Mouse (Mus musculus) embryonic facial prominence, embryonic 10.5 days (tissue): Measurements from ENCODE around the gene Hcn1. TPM values are rescaled to one million over a fixed set of nuclear protein-coding genes. Genes with fewer than 3 reads are reported as not detected.

ENCODE experiments used
- DNase-seq: peaks from one replicate; pipeline ENCODE4 v3.0.0-alpha.2; 2017; ENCODE audit warnings: low spot score
- H3K27ac ChIP-seq: fragments of 300-500 bp; sonication (generic); replicated peaks from 2 replicates; pipeline ENCODE4 v1.5.1; 2016; ENCODE audit warnings: mild to moderate bottlenecking
- H3K27me3 ChIP-seq: fragments of 300-500 bp; sonication (generic); replicated peaks from 2 replicates; pipeline ENCODE4 v1.6.1; 2016; ENCODE audit warnings: low read depth, mild to moderate bottlenecking; ENCODE audit not compliant: poor library complexity, severe bottlenecking
- H3K36me3 ChIP-seq: fragments of 300-500 bp; sonication (generic); replicated peaks from 2 replicates; pipeline ENCODE4 v1.6.1; 2016; ENCODE audit warnings: mild to moderate bottlenecking, moderate library complexity
- H3K4me1 ChIP-seq: fragments of 300-500 bp; sonication (generic); 2 replicates; pipeline ENCODE4 v1.6.1; 2016
- H3K4me3 ChIP-seq: fragments of 300-500 bp; sonication (generic); 2 replicates; pipeline ENCODE4 v1.5.1; 2016; ENCODE audit warnings: mild to moderate bottlenecking, moderate library complexity
- H3K9me3 ChIP-seq: fragments of 300-500 bp; sonication (generic); 2 replicates; pipeline ENCODE4 v1.6.1; 2016; ENCODE audit warnings: mild to moderate bottlenecking
- WGBS: fragments of 180-500 bp; shearing (Covaris S2); methylation state at CpG from one replicate; pipeline ENCODE4 v1.1.7; 2016; 5-methylcytosine and 5-hydroxymethylcytosine counted together
- polyA plus RNA-seq: library from polyadenylated mRNA; unstranded; fragments of >200 nt; fragmentation: Nextera tagmentation; extraction: Ambion mirVana; gene quantifications from 2 replicates; pipeline ENCODE4 v1.2.1, GENCODE M21; 2016

Hcn1 gene
- polyA plus RNA-seq, 1 experiment from 2014 or later = 0.11 TPM

- Histone ChIP-seq H3K9me3 (no peaks in the 10 kb centered on the region), H3K36me3 (no peaks in the 10 kb centered on the region), H3K27ac (no peak overlapping the region), H3K4me3 (no peak overlapping the region), H3K27me3 (no peaks in the 10 kb centered on the region), H3K4me1 (no peaks in the 10 kb centered on the region)
- no peak for DNase-seq
- WGBS = 83% methylated on average over 1 of the region's 1 CpGs
Measured at GRCm38 (mm10) chr13:117938761-117939160, 336.6 kb downstream of the Hcn1 start.

DNA sequence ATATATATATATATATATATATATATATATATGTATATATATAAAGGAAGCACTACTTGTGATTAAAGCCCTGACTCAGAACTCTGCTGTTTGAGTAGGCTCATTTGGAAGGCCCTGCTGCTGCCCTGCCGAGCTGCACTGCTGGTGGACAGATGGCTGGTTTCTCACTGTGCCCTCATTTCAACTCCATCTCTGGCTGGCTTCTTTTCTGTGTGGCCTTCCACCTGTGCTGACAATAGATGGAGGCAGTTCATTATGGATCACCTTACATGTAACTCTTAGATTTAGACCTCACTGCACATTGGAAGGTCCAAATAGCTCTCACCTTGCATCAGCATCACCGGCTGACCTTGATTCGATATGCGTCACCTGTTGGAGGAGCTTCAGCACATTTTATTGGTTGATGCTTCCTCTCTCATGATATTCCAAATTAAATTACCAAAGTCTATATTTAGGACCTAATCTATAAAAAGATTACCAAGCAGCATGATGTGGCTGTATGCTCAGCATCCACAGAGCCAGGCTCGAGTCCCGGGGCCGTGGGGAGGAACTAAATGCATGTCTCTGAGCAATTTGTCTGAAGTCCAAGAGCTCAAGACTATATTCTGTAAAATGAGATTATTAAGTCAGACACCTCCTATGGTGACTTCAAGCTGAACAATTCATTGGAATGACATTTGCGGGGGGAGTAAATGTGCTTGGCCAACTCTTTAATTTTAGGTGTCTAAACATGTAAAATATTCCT lies 338.6 kb downstream of the Hcn1 start:
- no peak for DNase-seq
- Histone ChIP-seq H3K9me3 (no peaks in the 10 kb centered on the region), H3K27ac (no peak overlapping the region), H3K27me3 (no peaks in the 10 kb centered on the region), H3K36me3 (no peaks in the 10 kb centered on the region), H3K4me1 (no peaks in the 10 kb centered on the region), H3K4me3 (no peak overlapping the region)
- 91% methylated on average over 8 of the region's 8 CpGs for WGBS

- H3K4me1 ChIP-seq = no peaks in the 10 kb centered on the region
- no peak overlapping the region for H3K27ac ChIP-seq
- no peaks in the 10 kb centered on the region for H3K36me3 ChIP-seq
- no peaks in the 10 kb centered on the region for H3K27me3 ChIP-seq
- no peaks in the 10 kb centered on the region for H3K9me3 ChIP-seq
- H3K4me3 ChIP-seq = no peak overlapping the region
- WGBS = 88% methylated on average over 3 of the region's 3 CpGs
- DNase-seq = no peak
Measured at GRCm38 (mm10) chr13:117946843-117947242, 344.7 kb downstream of the Hcn1 start.

DNA sequence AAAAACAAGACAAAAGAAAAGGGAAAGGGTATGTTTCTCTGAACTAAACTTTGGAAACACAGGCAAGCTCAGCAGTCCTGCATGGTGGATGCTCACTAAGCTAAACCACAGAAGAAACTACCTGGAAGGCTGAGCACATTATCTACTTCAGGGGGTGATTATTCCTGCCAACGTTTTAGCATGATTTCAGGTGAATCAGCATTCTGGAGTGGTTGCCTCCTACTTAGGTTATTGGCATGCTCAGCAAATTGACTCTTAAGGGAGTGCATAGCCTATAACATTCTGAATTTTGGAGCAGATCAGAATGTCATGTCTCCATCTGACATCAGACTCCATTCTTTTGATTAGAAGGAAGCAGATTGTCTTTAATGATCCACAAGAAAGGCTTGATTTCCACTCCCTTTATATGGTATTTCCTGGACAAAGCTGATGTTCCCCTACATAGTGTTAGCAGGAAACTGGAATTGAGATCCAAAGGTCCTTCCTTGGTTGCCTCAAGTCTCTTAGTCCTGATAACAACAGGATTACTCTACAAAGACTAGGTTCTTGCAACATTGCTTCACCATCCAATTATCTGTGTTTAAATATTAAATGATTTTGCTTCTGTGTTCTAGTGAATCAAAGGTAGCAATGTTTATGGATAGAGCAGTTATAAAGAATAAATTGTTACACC lies 345.7 kb downstream of the Hcn1 start:
- WGBS = 66% methylated on average over 1 of the region's 1 CpGs
- Histone ChIP-seq H3K9me3 (no peaks in the 10 kb centered on the region), H3K27me3 (no peaks in the 10 kb centered on the region), H3K4me3 (no peak overlapping the region), H3K4me1 (no peaks in the 10 kb centered on the region), H3K27ac (no peak overlapping the region), H3K36me3 (no peaks in the 10 kb centered on the region)
- no peak for DNase-seq

DNA sequence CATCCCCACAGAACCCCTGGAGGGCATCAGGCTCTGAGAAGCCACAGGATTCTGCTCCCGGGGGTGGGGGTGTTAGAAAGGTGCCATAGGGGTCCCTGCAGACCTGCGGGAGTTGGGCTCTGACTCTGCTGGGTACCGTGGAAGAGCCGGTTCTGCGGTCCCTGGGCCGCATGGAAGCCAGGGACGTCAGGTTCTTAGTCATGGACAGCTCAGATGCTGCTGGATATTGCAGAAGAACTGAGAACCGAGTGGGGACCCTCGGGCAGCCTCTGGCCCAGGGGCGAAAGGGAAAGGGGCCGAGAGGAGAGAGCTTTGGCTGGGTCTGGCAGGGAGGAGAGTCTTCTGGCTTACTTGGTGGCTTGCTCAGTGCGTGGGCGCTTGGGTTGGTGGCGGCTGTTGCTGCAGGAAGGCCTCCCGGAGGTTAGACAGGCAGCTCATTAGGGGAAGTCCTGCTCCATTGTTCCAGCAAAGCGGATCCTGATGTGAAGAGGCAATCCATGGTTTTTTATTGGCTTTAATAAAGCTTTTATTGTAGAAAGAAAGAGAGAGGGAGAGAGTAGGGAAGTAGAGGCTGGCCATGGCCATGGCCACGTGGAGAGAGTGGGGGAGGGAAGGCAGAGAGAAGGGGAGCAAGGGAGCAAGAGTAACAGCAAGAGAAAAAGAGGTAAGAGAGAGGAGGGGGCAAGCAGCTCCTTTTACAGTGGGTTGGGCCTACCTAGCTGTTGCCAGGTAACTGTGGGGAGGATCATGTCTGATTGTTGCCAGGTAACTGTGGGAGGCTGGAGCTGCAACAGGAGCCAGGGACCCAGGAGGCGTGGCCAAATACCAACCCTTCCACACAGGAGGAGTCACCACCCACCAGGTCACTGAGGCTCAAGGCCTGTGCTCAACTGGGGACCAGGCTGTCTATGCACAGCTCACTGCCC lies 356.6 kb downstream of the Hcn1 start:
- peak; percentile 66 for DNase-seq
- Histone ChIP-seq H3K27ac (peak overlapping the region; percentile 61), H3K9me3 (no peaks in the 10 kb centered on the region), H3K4me3 (peak overlapping the region; percentile 48), H3K4me1 (peaks cover 12% of the 10 kb centered on the region; the same call in 1 of the 2 replicates), H3K27me3 (no peaks in the 10 kb centered on the region), H3K36me3 (no peaks in the 10 kb centered on the region)
- 10% methylated on average over 18 of the region's 18 CpGs for WGBS

DNA sequence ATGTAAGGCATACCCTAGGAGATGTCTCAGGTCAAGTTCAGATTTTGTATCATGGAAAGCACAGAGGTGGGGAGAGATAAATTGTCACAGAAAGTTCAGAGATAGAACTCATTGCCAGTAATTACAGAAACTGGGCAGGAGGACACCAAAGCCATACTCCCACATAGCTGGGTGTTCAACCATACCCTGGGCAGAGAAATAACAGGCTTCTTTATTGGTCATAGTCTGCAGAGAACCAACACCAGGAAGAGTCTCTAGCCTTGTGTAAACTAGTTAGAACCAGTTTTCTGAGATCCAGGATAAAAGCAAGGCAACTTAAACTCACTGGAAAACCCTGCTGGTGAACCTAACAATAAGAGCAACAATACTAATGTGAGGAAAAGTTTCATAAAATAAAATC lies 362.5 kb downstream of the Hcn1 start:
- Histone ChIP-seq H3K27ac (no peak overlapping the region), H3K4me1 (no peaks in the 10 kb centered on the region), H3K4me3 (no peak overlapping the region), H3K27me3 (no peaks in the 10 kb centered on the region), H3K9me3 (no peaks in the 10 kb centered on the region), H3K36me3 (no peaks in the 10 kb centered on the region)
- DNase-seq = no peak

DNA sequence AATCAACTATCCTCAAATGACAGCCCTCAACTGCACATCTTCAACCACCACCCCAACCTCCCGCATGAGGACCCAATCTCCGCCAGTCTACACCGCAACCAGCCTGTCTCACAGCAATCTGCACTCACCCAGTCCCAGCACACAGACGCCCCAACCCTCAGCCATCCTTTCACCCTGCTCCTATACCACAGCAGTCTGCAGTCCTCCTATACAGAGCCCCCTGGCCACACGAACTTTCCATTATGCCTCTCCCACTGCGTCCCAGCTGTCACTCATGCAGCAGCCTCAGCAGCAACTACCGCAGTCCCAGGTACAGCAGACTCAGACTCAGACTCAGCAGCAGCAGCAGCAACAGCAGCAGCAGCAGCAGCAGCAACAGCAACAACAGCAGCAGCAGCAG lies 373.3 kb downstream of the Hcn1 start:
- DNase-seq = peak; percentile 9
- Histone ChIP-seq H3K4me3 (no peak overlapping the region), H3K27ac (no peak overlapping the region), H3K36me3 (no peaks in the 10 kb centered on the region), H3K9me3 (no peaks in the 10 kb centered on the region), H3K27me3 (no peaks in the 10 kb centered on the region), H3K4me1 (no peaks in the 10 kb centered on the region; the same call in 1 of the 2 replicates)
- WGBS = 70% methylated on average over 7 of the region's 7 CpGs

GRCm38 (mm10) chr13:117975823-117976222 lies 373.7 kb downstream of the Hcn1 start:
- Histone ChIP-seq H3K9me3 (no peaks in the 10 kb centered on the region), H3K4me1 (no peaks in the 10 kb centered on the region; the same call in 1 of the 2 replicates), H3K27me3 (no peaks in the 10 kb centered on the region), H3K4me3 (no peak overlapping the region), H3K27ac (no peak overlapping the region), H3K36me3 (no peaks in the 10 kb centered on the region)
- DNase-seq = no peak
- WGBS = 66% methylated on average over 10 of the region's 10 CpGs

DNA sequence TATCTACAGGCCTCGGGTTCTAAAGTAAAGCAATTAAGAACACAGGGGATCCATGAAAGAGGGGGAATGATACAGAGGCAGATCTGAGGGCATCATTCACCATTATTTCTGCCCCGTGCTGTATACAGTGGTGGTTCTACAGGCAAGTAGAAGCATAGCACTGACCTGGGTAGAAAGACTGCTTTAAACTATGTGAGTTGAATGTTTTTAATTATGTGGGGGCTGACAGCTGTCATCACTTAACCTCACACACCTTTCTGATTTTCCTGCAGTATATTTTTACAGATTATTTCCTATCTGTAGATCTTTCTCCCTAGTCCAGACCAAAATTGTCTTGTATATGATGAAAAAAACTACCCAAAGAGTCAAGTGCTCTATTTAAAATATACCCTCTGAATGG lies 382.2 kb downstream of the Hcn1 start:
- no peaks in the 10 kb centered on the region for H3K36me3 ChIP-seq
- no peaks in the 10 kb centered on the region for H3K4me1 ChIP-seq
- 33% methylated on average over 2 of the region's 2 CpGs for WGBS
- H3K9me3 ChIP-seq = no peaks in the 10 kb centered on the region
- DNase-seq = peak; percentile 11
- H3K4me3 ChIP-seq = no peak overlapping the region
- H3K27me3 ChIP-seq = no peaks in the 10 kb centered on the region
- H3K27ac ChIP-seq = no peak overlapping the region

GRCm38 (mm10) chr13:117999767-118000488 lies 397.8 kb downstream of the Hcn1 start:
- no peak overlapping the region for H3K27ac ChIP-seq
- no peak for DNase-seq
- H3K36me3 ChIP-seq = no peaks in the 10 kb centered on the region
- 0 out of 2 replicates have a peak, but pooled peaks cover 3% of the 10 kb centered on the region for H3K4me1 ChIP-seq
- H3K27me3 ChIP-seq = no peaks in the 10 kb centered on the region
- 91% methylated on average over 2 of the region's 2 CpGs for WGBS
- H3K4me3 ChIP-seq = no peak overlapping the region
- H3K9me3 ChIP-seq = no peaks in the 10 kb centered on the region

GRCm38 (mm10) chr13:118000538-118000937 lies 398.4 kb downstream of the Hcn1 start:
- DNase-seq = no peak
- WGBS = 87% methylated on average over 2 of the region's 2 CpGs
- H3K27ac ChIP-seq = no peak overlapping the region
- no peaks in the 10 kb centered on the region for H3K36me3 ChIP-seq
- no peaks in the 10 kb centered on the region for H3K27me3 ChIP-seq
- H3K4me3 ChIP-seq = no peak overlapping the region
- H3K9me3 ChIP-seq = no peaks in the 10 kb centered on the region
- H3K4me1 ChIP-seq = 0 out of 2 replicates have a peak, but pooled peaks cover 3% of the 10 kb centered on the region

- no peaks in the 10 kb centered on the region for H3K4me1 ChIP-seq
- no peaks in the 10 kb centered on the region for H3K9me3 ChIP-seq
- H3K27ac ChIP-seq = no peak overlapping the region
- H3K36me3 ChIP-seq = no peaks in the 10 kb centered on the region
- no peak for DNase-seq
- H3K27me3 ChIP-seq = no peaks in the 10 kb centered on the region
- H3K4me3 ChIP-seq = no peak overlapping the region
- WGBS = 78% methylated on average over 1 of the region's 1 CpGs
Measured at GRCm38 (mm10) chr13:118021176-118021575, 419.1 kb downstream of the Hcn1 start.
